Mouse (Mus musculus) ES-Bruce4 (cell line): Measurements from ENCODE around the gene Tmem135. TPM values are rescaled to one million over a fixed set of nuclear protein-coding genes. Genes with fewer than 3 reads are reported as not detected.

Source experiments
- H3K27ac ChIP-seq: 2 replicates; pipeline ENCODE4 v1.5.1; 2012; ENCODE audit warnings: low read length, inconsistent platforms; ENCODE audit not compliant: insufficient read depth
- H3K27me3 ChIP-seq: 2 replicates; pipeline ENCODE4 v1.6.1; 2012; ENCODE audit warnings: mild to moderate bottlenecking, low read length, inconsistent platforms; ENCODE audit not compliant: control insufficient read depth, poor library complexity, insufficient read depth, severe bottlenecking
- H3K36me3 ChIP-seq: 2 replicates; pipeline ENCODE4 v1.6.1; 2012; ENCODE audit warnings: inconsistent platforms, mild to moderate bottlenecking, low read length, moderate library complexity; ENCODE audit not compliant: control insufficient read depth, poor library complexity, insufficient read depth, severe bottlenecking
- H3K4me1 ChIP-seq: one replicate; pipeline ENCODE4 v1.8.1; 2011; ENCODE audit warnings: low read length; ENCODE audit not compliant: control insufficient read depth, insufficient read depth
- H3K4me3 ChIP-seq: 2 replicates; pipeline ENCODE4 v1.5.1; 2011; ENCODE audit warnings: low read depth, mild to moderate bottlenecking, low read length
- H3K9ac ChIP-seq: 2 replicates; pipeline ENCODE4 v1.6.1; 2012; ENCODE audit warnings: low read depth, mild to moderate bottlenecking, inconsistent platforms; ENCODE audit not compliant: poor library complexity, severe bottlenecking
- H3K9me3 ChIP-seq: replicated peaks from 2 replicates; pipeline ENCODE4 v1.6.1; 2012; ENCODE audit warnings: mild to moderate bottlenecking, low read length, inconsistent platforms; ENCODE audit not compliant: control insufficient read depth, poor library complexity, insufficient read depth, severe bottlenecking
- CTCF ChIP-seq: IDR thresholded peaks from one replicate; pipeline ENCODE4 v1.8.1; 2011; ENCODE audit warnings: low read depth, low read length
- EP300 ChIP-seq: IDR thresholded peaks from 2 replicates; pipeline ENCODE4 v1.6.1; 2011; ENCODE audit warnings: low read depth, low read length; ENCODE audit not compliant: insufficient read depth
- POLR2A ChIP-seq: IDR thresholded peaks from one replicate; pipeline ENCODE4 v1.8.1; 2011; ENCODE audit warnings: low read length; ENCODE audit not compliant: insufficient read depth
- polyA plus RNA-seq: library from polyadenylated mRNA; stranded (reverse); fragments of >200 nt; gene quantifications from 2 replicates; pipeline ENCODE4 v1.2.4, GENCODE M21; 2011; ENCODE audit warnings: low read depth; ENCODE audit not compliant: missing spikeins, insufficient read depth, insufficient read length

The Tmem135 gene
- polyA plus RNA-seq, 1 experiment, result 25.7 TPM

DNA sequence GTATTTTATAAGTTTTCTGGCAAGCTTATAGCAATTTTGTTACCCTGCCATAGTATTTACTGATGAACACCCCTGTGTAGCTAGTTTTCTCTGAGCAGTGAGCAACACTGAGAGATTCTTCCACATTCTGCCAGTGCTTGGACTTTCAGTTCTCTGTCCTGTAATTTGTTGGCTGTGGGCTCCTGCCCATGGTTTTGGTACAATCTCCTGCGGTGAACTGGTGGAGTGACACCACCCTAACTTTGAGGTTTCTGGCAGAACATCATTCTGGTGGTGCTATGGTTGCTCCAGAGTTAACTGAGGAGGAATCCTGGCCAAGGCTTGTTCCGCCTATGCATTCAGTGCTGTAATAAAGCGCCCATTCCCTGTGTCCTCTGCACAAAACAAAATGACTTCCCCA lies 21.1 kb downstream of the Tmem135 start:
- no peaks in the 10 kb centered on the region for H3K27me3 ChIP-seq
- no peaks in the 10 kb centered on the region for H3K9me3 ChIP-seq
- TF ChIP-seq POLR2A (no peak), CTCF (no peak), EP300 (no peak)
- H3K4me1 ChIP-seq, result no peaks in the 10 kb centered on the region
- H3K4me3 ChIP-seq, result no peak overlapping the region
- H3K36me3 ChIP-seq, result no peaks in the 10 kb centered on the region
- no peak overlapping the region for H3K9ac ChIP-seq
- H3K27ac ChIP-seq, result no peak overlapping the region

DNA sequence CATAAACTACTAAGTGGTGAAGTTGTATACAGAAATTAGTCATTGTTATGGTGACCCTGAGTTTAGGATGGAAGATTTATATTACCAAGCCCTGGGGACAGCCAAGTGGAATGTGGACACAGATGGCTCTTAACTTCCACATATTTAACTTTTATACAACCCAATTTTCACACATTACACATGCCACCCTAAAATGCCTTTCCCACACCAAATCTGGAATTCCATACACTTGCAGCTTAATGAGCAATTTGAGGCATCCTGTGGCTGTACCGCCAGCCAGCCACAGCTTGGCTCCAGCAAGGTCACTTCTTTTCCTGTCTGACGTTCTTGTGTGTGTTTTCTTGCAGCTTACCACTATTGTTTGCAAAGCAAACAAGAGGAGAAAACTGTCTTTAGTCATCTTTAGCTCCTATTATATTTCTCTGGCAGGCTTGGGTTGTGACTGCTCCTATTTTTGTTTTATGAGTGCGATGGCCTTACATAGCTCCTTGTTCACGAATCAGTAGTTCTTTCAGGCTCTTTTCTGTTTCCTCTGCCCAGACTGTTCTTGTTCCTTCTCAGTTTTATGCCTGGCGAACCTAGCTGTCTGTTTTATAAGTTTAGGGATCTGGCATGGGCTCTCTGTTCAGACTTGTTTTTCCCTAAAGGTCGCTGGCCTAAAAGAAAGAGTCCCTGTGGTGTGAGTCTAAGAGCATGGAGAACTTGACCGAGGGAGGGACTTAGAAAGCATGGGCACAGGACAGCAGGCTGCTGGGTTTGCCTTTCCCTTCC lies 22.9 kb downstream of the Tmem135 start:
- H3K4me3 ChIP-seq, result no peak overlapping the region
- no peak overlapping the region for H3K9ac ChIP-seq
- H3K27me3 ChIP-seq, result no peaks in the 10 kb centered on the region
- H3K36me3 ChIP-seq, result no peaks in the 10 kb centered on the region
- H3K27ac ChIP-seq, result no peak overlapping the region
- H3K4me1 ChIP-seq, result no peaks in the 10 kb centered on the region
- no peak for TF ChIP-seq EP300
- TF ChIP-seq CTCF, result no peak
- TF ChIP-seq POLR2A, result no peak
- H3K9me3 ChIP-seq, result no peaks in the 10 kb centered on the region

DNA sequence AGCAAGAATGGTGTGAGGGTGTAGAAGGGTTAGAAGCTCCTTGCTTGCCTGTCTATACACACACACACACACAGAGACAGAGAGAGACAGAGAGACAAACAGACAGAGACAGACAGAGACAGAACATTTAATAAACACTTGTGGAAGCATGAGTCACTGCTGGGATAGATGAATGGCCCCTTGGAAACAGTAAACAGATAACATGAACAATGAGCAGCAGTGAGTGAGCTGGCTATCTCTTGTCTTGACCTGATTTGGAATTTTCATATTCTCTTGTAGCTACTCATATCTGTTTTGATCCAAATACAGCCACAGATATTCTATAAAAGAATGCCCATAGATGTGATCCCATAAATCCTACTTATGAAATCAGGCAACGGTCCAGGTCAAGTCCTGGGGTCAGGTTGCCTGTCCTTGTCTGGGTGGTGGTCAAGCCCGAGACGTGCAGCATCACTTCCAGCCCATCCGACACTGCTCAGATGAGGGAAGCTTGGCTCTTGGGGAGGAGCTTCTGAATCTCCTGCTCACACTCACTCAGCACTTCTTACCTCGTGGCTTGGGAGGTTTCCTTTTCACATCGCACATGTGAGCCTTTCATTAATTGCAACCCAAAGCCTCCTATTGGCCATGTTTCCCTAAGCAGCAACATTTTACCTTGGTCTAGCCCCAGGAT lies 32.3 kb downstream of the Tmem135 start:
- no peak for TF ChIP-seq POLR2A
- no peak for TF ChIP-seq EP300
- no peak for TF ChIP-seq CTCF
- Histone ChIP-seq H3K4me1 (no peaks in the 10 kb centered on the region), H3K4me3 (no peak overlapping the region), H3K36me3 (no peaks in the 10 kb centered on the region), H3K27me3 (no peaks in the 10 kb centered on the region), H3K9me3 (no peaks in the 10 kb centered on the region), H3K9ac (no peak overlapping the region), H3K27ac (no peak overlapping the region)

DNA sequence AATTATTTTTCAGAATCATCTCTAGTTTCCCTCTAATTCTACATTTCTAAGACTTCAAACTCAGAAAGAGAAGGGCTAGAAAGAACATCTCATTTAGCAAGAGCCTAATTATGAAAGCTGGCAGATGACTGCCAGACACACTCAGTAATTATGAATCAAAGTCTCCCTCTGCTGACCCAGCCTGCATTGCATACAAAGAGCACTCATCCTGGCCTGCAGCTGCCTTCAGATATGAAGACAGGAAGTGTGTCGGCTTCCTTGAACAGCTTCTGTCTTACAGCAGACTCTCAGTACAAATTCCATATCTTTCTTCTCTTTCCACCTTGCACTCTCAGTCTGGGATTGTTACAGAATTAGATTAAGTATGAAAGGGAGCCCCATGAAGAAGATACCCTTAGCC lies 33.1 kb downstream of the Tmem135 start:
- Histone ChIP-seq H3K27me3 (no peaks in the 10 kb centered on the region), H3K36me3 (no peaks in the 10 kb centered on the region), H3K4me1 (no peaks in the 10 kb centered on the region), H3K9ac (no peak overlapping the region), H3K9me3 (no peaks in the 10 kb centered on the region), H3K27ac (no peak overlapping the region), H3K4me3 (no peak overlapping the region)
- no peak for TF ChIP-seq POLR2A
- TF ChIP-seq CTCF, result no peak
- TF ChIP-seq EP300, result no peak

DNA sequence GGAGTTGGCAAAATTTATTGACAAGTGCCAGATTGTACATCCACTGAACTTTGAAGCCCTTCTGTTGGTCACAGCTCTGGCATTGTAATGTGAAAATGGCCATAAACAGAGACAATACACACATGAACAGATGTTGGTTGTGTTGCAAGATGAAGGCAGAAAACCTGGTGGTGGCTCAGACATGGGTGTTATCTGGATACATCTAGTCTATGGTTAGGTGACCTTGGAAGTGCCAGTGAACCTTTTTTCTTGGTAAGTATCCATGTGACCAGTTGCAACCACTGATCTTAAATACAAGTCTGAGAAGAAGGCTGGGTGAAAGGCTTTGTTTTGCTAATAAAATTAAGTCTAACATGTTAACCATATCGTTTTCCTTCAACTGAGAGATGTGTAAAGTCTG lies 33.9 kb downstream of the Tmem135 start:
- Histone ChIP-seq H3K9me3 (no peaks in the 10 kb centered on the region), H3K36me3 (no peaks in the 10 kb centered on the region), H3K27ac (no peak overlapping the region), H3K4me3 (no peak overlapping the region), H3K27me3 (no peaks in the 10 kb centered on the region), H3K9ac (no peak overlapping the region), H3K4me1 (no peaks in the 10 kb centered on the region)
- TF ChIP-seq EP300, result no peak
- no peak for TF ChIP-seq POLR2A
- no peak for TF ChIP-seq CTCF

DNA sequence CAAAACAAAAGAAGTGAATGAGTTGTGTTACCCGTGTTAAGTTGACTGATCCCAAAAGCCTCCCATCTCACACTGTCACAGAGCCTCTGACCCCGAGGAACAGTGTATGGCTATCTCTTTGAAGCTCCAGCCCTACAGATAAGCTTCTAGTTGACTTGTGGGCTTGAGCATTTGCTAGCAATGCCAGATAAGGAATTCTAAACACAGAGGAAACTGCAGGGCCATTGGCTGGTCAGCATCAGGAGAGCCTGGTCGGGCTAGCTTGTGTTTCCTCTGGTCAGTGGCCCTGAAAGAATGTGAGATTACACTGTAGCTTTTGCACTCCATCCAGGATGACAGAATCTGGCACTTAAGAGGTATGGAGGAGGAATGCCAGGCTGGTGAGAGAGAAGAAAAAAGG lies 36.4 kb downstream of the Tmem135 start:
- H3K9me3 ChIP-seq, result no peaks in the 10 kb centered on the region
- no peak overlapping the region for H3K9ac ChIP-seq
- TF ChIP-seq POLR2A (no peak), EP300 (no peak), CTCF (no peak)
- H3K36me3 ChIP-seq, result no peaks in the 10 kb centered on the region
- no peaks in the 10 kb centered on the region for H3K27me3 ChIP-seq
- no peak overlapping the region for H3K4me3 ChIP-seq
- no peaks in the 10 kb centered on the region for H3K4me1 ChIP-seq
- no peak overlapping the region for H3K27ac ChIP-seq
